Mouse (Mus musculus): ENCODE data around the gene Bdp1. TPM values are rescaled to one million over a fixed set of nuclear protein-coding genes. Genes with fewer than 3 reads are reported as not detected.
"Not testable (repeated sequence)": the region's sequence is repeated elsewhere in the genome, so short reads cannot be mapped to it uniquely, and the experiment has no call there.

The Bdp1 gene
- polyA plus RNA-seq, 1 experiment = 14.8 TPM

DNA sequence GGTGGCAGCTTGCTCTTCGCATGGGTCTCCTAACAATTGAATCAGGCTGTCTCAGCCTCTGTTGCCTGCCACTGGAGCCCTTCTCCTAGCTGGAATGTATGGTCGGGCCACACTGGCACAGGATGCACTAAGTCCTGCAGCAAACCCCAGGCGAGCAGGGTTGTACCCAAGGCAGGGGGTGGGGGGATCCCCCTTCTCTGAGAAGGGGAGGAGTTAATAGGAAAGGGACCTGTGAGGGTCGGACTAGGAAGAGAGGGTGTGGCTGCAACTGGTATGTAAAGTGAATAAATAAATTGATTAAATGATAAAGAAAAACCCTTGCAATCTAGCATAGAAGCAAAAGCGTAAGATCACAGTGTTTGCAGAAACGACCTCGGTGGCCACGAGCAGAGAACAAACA, 32.4 kb downstream of the Bdp1 start:
- no peak for DNase-seq (ENCODE audit: low read depth)
- TF ChIP-seq POLR2A (IDR thresholded peaks at IDR 0.05; ENCODE audit: borderline replicate concordance, extremely low read depth, insufficient read depth, insufficient read length, poor library complexity, severe bottlenecking) = no peak
- no peak for TF ChIP-seq CTCF (IDR thresholded peaks at IDR 0.05; ENCODE audit: borderline replicate concordance, extremely low read depth, insufficient read depth, insufficient read length)

DNA sequence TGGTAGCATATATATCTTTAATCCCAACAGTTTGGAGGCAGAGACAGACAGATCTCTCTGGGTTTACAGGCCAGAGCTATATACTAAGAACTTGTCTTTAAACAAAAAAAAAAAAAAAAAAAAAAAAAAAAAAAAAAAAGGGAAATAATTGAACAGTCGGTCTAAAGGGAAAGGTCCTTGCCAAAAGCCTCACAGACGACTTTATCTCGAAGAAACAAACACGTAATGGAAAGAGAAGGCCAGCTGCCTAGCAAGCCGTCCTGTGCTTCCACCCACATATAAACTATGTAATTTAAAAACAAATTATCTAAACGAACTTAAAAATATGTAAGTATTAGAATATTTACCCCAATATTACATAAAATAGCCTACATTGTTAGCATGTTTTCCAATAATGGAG, 36.0 kb downstream of the Bdp1 start:
- TF ChIP-seq POLR2A (IDR thresholded peaks at IDR 0.05; ENCODE audit: borderline replicate concordance, extremely low read depth, insufficient read depth, insufficient read length, poor library complexity, severe bottlenecking) (no peak), CTCF (IDR thresholded peaks at IDR 0.05; ENCODE audit: borderline replicate concordance, extremely low read depth, insufficient read depth, insufficient read length) (no peak)
- no peak for DNase-seq (ENCODE audit: low read depth)

DNA sequence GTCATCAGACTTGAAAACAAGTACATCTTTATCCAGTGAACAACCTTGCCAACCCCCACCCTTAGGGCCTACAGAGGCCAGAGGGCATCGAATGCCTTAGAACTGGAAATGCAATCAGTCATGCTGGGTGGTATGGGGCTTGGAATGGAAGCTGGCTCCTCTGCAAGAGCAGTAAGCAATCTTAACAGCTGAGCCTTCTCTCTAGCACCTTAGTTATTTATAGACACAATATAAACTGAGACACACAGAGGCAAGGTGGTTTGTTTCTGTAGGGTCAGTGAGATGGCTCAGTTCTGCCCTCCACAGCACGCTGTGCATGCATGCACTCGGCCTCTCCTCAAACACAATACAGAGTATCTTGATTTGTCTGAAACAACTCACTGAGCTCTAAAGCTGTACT, 39.9 kb downstream of the Bdp1 start:
- no peak for TF ChIP-seq POLR2A (IDR thresholded peaks at IDR 0.05; ENCODE audit: borderline replicate concordance, extremely low read depth, insufficient read depth, insufficient read length, poor library complexity, severe bottlenecking)
- TF ChIP-seq CTCF (IDR thresholded peaks at IDR 0.05; ENCODE audit: borderline replicate concordance, extremely low read depth, insufficient read depth, insufficient read length) = no peak
- no peak for DNase-seq (ENCODE audit: low read depth)

DNA sequence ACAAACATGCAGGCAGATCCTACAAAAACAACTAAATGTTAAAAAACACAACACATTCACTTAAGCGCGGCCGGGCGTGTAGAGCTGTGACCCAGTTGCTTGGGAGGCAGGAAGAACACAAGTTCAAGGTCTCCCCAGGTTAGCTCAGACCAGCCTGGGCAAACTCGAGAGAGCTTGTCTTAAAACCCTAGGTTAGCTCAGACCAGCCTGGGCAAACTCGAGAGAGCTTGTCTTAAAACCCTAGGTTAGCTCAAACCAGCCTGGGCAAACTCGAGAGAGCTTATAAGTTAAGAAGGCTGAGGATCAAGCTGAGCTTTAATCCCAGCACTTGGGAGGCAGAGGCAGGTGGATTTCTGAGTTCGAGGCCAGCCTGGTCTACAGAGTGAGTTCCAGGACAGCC, 46.1 kb downstream of the Bdp1 start:
- DNase-seq (ENCODE audit: low read depth) = not testable (repeated sequence)

DNA sequence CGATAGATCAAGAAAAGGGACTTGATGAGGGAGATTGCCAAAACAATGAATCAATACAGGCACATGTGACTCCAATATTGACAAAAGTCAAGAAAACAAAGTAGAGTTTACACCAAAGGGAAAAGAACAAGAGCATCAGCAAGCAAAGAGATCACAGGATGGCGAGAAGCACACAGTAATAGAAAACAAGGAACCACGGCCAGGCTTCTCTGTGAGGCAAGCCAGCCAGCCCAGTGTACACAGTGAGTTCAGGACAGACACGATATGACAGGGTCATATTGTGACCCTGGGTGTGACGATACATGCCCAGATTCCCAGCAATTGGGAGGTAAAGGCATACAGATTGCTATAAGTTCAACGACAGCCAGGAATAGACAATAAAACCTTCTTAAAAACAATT, 77.9 kb downstream of the Bdp1 start:
- TF ChIP-seq CTCF (IDR thresholded peaks at IDR 0.05; ENCODE audit: borderline replicate concordance, extremely low read depth, insufficient read depth, insufficient read length) (no peak), POLR2A (IDR thresholded peaks at IDR 0.05; ENCODE audit: borderline replicate concordance, extremely low read depth, insufficient read depth, insufficient read length, poor library complexity, severe bottlenecking) (no peak)

DNA sequence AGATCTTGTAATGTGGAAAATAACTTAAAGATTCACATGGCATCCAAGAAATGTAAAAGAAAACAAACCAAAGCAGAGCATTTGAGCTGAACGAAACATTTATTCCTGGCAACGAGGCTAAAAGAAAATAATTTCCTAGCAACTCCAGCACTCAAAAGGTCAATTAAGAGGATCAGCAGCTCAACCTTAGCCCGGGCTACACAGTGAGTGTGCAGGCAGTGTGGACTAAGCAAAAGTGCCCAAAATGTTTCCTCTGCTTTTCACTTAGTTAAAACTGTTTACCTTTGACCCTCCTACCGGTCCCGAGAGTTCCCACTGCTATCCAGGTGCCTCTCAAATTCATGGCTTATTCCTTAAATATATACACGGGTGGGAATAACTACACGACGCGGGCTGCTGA, 87.0 kb downstream of the Bdp1 start:
- TF ChIP-seq POLR2A (IDR thresholded peaks at IDR 0.05; ENCODE audit: borderline replicate concordance, extremely low read depth, insufficient read depth, insufficient read length, poor library complexity, severe bottlenecking) = no peak
- no peak for TF ChIP-seq CTCF (IDR thresholded peaks at IDR 0.05; ENCODE audit: borderline replicate concordance, extremely low read depth, insufficient read depth, insufficient read length)

More for the DNA sequence above, 77.9 kb downstream of the Bdp1 start:
- no peak for DNase-seq (ENCODE audit: low read depth)

DNA sequence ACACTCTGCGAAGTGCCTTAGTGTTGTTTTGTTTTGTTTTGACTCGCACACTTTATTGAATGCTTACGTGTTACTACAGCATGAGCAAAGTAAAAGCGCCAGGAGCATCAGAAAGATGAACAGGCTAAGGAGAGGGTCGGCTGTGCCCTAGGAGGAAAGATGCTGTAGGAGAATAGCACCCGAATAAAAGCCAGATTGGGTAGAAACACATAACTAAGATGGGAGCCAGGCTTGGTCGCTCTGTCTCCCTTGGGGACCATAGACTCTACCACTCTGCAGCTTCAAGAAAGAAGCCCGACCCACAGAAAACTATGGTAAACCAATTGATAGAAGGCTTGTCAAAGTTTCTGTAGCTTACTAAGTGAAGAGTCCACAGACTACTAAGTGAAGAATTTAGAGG, 87.9 kb downstream of the Bdp1 start:
- TF ChIP-seq POLR2A (IDR thresholded peaks at IDR 0.05; ENCODE audit: borderline replicate concordance, extremely low read depth, insufficient read depth, insufficient read length, poor library complexity, severe bottlenecking) (no peak), CTCF (IDR thresholded peaks at IDR 0.05; ENCODE audit: borderline replicate concordance, extremely low read depth, insufficient read depth, insufficient read length) (no peak)
- DNase-seq (ENCODE audit: low read depth) = no peak

More for the DNA sequence above, 87.0 kb downstream of the Bdp1 start:
- DNase-seq (ENCODE audit: low read depth) = no peak

DNA sequence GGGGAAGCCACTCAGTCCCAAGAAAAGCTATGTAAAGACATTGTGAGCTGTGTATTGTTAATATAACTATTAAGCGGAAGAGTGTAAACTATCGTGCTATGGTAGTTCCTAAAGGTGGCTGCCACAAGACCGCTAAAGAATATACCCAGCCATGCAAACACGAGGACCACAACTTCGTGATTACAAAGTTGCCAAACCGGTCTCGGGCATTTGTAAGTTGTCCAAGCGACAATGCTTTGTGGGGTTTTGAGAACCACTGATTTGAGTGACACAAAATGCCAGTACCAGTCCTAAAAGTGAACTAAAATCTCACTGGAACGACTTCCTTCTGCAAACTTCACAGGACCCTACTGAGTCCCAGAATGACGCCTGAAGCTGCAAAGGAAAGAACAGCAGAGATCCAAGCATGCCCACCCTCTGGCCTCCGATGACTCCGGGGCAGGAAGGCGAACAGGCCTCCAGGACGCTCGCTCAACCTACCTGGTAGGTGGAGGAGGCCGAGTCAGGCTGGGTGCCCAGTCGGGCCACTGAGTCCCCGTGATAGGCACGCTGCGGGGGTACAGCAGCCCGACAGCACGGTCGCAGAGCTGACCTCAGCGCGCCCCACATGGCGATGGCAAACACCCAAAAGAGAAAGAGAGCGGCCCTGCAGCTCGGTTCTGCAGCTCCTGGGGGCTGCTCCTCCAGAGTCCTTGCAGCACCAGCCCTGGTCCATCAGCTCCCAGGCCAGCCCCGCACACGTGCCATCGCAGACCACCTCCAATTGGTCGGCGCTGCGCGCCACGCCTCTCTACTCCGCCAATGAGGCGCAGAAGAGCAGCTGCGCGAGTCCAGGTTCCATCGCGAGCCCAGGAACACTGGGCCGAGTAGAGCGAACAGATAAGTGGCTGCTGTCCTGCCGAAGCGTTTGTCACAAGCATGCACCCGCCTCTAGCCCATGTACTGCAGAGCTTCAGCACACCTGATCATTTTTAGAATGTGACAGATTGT, 88.7 kb downstream of the Bdp1 start, which contains the start of gene Mccc2:
TSS of gene Mccc2 (minus strand) at position 734 of the 990 bp plus-strand sequence.
- TF ChIP-seq POLR2A (IDR thresholded peaks at IDR 0.05; ENCODE audit: borderline replicate concordance, extremely low read depth, insufficient read depth, insufficient read length, poor library complexity, severe bottlenecking) (peak; percentile 49; the same call in 1 of the 2 replicates), CTCF (IDR thresholded peaks at IDR 0.05; ENCODE audit: borderline replicate concordance, extremely low read depth, insufficient read depth, insufficient read length) (no peak)
- DNase-seq (ENCODE audit: low read depth) = peak; percentile 98

DNA sequence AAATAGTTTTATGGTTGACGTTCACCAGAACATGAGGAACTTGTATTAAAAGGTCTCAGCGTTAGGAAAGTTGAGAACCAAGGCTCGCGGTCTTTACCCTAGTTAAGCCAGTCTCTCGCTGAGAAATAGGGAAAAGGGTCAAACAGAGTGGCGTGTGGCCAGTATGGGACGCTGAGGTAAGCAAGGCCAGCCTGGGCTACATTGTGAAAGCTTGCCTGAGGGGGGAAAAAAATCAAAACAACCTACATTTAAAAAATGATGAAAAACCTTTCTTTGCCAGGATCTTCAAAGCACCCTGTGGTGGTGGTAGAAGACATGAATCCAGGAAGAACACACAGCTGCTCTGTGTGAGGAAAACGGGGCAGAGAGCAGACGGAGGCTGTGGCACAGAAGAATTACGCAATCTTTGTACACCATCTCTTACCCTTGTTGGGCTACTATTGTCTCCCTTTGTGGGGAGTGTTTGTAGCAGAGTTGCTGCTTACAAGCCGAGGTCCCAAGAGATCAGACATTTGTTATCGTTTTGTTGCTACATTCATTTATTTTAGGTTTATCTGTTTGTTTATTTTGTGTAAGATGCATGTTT, 97.9 kb downstream of the Bdp1 start:
- no peak for TF ChIP-seq POLR2A (IDR thresholded peaks at IDR 0.05; ENCODE audit: borderline replicate concordance, extremely low read depth, insufficient read depth, insufficient read length, poor library complexity, severe bottlenecking)
- TF ChIP-seq CTCF (IDR thresholded peaks at IDR 0.05; ENCODE audit: borderline replicate concordance, extremely low read depth, insufficient read depth, insufficient read length) = no peak
- no peak for DNase-seq (ENCODE audit: low read depth)

DNA sequence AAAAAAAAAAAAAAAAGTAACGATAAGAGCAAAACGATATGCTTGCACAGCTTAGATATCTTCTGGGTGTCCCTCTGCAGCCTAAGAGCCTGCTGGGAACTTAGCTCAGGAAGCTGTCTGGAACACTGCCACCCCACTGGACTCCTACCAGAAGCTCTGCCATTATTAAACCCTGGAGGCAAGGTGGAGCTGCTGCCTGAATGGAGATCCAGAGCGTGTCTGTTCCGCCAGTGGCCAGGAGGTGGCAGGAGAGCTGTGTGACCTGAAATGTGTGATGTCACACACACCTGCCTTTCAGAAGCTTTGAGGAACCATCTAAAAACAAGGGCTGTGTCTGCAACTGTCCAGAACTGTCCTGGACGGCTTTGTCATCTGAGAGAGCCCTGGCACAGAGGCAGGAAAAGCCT, 102.1 kb downstream of the Bdp1 start:
- peak; percentile 89 for TF ChIP-seq CTCF (IDR thresholded peaks at IDR 0.05; ENCODE audit: borderline replicate concordance, extremely low read depth, insufficient read depth, insufficient read length)
- no peak for TF ChIP-seq POLR2A (IDR thresholded peaks at IDR 0.05; ENCODE audit: borderline replicate concordance, extremely low read depth, insufficient read depth, insufficient read length, poor library complexity, severe bottlenecking)
- DNase-seq (ENCODE audit: low read depth) = peak; percentile 92

DNA sequence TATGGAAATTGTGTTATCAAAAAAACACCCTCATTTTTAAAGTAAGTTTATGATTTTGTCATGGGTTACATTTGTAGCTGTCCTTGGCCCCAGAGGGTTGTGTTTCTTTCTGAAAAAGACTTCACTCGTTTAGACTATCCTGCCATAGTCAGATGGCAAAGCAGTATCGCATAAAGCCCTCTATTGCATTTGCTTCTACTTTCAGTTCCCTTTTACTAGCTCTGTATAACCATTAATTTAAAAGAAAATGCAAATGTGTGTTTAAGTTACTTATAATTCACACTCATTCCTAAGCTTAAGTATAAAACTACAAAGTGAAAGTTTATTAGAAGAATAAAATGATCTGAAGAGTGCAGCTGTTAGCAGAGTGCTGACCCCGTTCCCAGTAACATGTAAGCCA, 104.8 kb downstream of the Bdp1 start:
- TF ChIP-seq CTCF (IDR thresholded peaks at IDR 0.05; ENCODE audit: borderline replicate concordance, extremely low read depth, insufficient read depth, insufficient read length) (no peak), POLR2A (IDR thresholded peaks at IDR 0.05; ENCODE audit: borderline replicate concordance, extremely low read depth, insufficient read depth, insufficient read length, poor library complexity, severe bottlenecking) (no peak)
- no peak for DNase-seq (ENCODE audit: low read depth)

DNA sequence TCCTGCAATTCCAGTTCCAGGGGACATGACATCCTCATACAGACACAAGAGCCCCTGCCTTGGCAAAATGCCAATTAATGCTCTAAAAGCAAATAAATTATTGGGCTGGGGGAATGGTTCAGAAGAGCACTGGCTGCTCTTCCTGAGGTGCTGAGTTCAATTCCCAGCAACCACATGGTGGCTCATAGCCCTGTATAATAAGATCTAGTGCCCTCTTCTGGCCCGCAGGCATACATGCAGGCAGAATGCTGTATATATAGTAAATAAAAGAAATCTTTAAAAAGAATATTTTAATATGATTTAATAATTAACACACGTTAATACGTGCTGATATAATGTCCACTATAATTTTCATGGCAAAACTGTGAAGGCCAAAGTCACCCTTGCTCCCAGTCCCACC, 105.8 kb downstream of the Bdp1 start:
- TF ChIP-seq CTCF (IDR thresholded peaks at IDR 0.05; ENCODE audit: borderline replicate concordance, extremely low read depth, insufficient read depth, insufficient read length) (peak; percentile 25; the same call in 1 of the 2 replicates), POLR2A (IDR thresholded peaks at IDR 0.05; ENCODE audit: borderline replicate concordance, extremely low read depth, insufficient read depth, insufficient read length, poor library complexity, severe bottlenecking) (no peak)
- no peak for DNase-seq (ENCODE audit: low read depth)

Measured in brain, embryonic 14.5 days (tissue).